Mouse (Mus musculus): ENCODE measurements around the gene Fblim1. TPM values are rescaled to one million over a fixed set of nuclear protein-coding genes. Genes with fewer than 3 reads are reported as not detected.

Fblim1 gene
- polyA plus RNA-seq, 1 experiment from 2014 or later: 17.0 TPM

DNA sequence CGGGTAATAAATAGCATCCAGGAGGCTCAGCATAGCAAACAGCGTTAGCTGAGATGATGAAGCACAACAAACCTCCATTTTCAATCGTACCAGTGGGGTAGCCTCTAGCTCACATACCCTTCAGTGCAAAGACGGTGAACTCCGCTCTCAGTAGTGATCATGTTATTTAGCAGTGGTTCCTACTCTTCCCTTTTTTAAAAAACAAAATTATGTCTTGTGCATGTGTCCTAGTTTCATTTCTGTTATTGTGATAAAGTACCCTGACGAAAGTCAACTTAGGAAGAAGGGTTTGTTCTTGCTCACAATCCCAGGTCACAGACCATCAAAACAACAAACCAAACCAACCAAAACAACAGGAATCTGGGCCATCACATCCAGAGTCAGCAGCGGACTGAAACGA is 40.1 kb upstream of the Fblim1 start:
- no peaks in the 10 kb centered on the region for H3K9me3 ChIP-seq (ENCODE audit: control insufficient read depth, low read length)
- H3K4me1 ChIP-seq (replicated peaks; ENCODE audit: control insufficient read depth, insufficient read depth, low read length): no peaks in the 10 kb centered on the region
- WGBS: 86% methylated on average over 8 of the region's 8 CpGs
- DNase-seq (ENCODE audit: low spot score) (no peak), ATAC-seq (replicated peaks; ENCODE audit: low FRiP score) (no peak)
- no peaks in the 10 kb centered on the region for H3K27me3 ChIP-seq (replicated peaks; ENCODE audit: control insufficient read depth, insufficient read depth, low read length)
- peaks cover 4% of the 10 kb centered on the region; the same call in 1 of the 2 replicates for H3K36me3 ChIP-seq (ENCODE audit: control insufficient read depth, insufficient read depth, low read length)
- no peak overlapping the region for H3K9ac ChIP-seq (ENCODE audit: low read depth, low read length)
- H3K4me2 ChIP-seq: no peak overlapping the region
- H3K4me3 ChIP-seq (ENCODE audit: low read depth, low read length): no peak overlapping the region
- H3K27ac ChIP-seq (ENCODE audit: low read depth, low read length): no peak overlapping the region

DNA sequence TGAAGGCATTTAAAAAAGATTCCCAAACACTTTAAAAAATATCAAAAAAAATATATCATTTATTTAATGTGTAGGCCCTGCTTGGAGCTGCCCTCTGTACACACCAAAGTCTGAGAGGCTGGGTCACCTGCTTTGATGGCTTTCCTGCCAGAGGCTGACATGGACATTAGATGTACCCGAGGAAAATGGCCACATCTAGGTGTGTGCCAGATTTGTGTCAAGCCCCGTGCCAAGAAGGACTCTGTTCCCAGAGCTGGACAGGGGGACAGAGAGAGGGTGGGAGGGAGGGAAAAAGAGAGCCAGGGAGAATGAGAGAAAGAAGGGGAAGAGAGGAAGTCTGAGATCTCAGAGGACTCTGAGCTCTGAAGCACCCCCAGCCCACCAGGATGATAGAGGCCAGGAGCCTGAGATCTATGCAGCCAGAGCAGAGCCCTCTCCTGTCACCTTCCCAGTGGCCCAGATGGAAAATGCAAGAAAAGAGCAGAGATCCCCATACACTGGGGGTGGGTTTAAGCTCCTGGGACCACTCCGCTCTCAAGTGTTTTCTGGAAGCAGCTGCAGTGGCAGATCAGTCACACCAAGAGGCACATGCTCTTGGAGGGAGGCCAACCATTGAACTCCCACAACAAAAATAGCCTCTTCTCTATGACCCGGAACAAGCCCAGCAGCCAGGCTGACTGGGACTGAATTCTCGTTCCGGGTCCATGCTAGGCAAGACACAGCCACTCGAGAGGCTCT is 37.4 kb upstream of the Fblim1 start:
- Histone ChIP-seq H3K27ac (ENCODE audit: low read depth, low read length) (no peak overlapping the region), H3K4me1 (replicated peaks; ENCODE audit: control insufficient read depth, insufficient read depth, low read length) (no peaks in the 10 kb centered on the region), H3K9me3 (ENCODE audit: control insufficient read depth, low read length) (no peaks in the 10 kb centered on the region), H3K4me3 (ENCODE audit: low read depth, low read length) (no peak overlapping the region), H3K9ac (ENCODE audit: low read depth, low read length) (no peak overlapping the region), H3K4me2 (no peak overlapping the region), H3K36me3 (ENCODE audit: control insufficient read depth, insufficient read depth, low read length) (peaks cover 7% of the 10 kb centered on the region), H3K27me3 (replicated peaks; ENCODE audit: control insufficient read depth, insufficient read depth, low read length) (no peaks in the 10 kb centered on the region)
- DNase-seq (ENCODE audit: low spot score) (no peak), ATAC-seq (replicated peaks; ENCODE audit: low FRiP score) (no peak)
- WGBS: 78% methylated on average over 7 of the region's 7 CpGs

DNA sequence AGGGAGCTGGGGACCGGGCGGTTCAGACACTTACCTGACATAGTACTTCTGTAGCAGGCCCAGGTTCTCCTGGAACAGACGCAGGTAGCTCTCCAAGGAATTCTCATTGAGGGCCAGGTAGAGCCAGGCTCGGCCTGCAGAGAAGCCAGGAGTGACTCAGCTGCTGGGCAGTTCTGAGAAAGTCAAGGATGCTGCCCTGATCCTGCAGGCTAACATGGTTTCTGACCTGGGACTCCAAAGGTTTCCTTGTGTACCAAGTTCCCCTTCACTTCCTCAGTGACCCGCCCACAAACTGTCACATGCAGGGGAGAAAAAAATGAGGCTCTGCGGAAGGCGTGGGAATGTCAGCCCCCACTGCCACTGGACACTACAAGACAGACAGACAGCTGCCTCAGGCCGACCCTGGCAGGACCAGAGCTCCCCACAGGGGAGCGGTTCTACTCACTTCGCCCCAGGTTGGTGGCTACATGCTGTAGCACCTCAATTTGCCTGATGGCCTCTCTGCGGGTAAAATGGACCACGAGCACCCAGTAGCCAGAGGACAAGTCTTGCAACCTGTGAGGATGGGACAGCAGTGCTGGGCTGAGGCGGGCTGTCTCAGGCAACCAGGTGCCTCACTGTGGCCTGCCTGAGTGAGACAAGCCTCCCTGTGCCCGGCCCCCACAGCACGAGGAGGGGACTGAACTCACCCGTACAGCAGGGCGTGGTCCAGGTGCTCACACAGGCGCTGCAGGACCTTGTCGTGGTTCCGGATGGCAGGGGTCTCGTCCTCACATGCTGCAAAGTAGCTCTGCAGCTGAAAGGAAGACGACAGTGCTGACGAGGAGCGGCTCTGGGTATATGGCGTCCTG is 36.3 kb upstream of the Fblim1 start:
- Histone ChIP-seq H3K4me2 (no peak overlapping the region), H3K9ac (ENCODE audit: low read depth, low read length) (no peak overlapping the region), H3K4me3 (ENCODE audit: low read depth, low read length) (no peak overlapping the region), H3K36me3 (ENCODE audit: control insufficient read depth, insufficient read depth, low read length) (peaks cover 11% of the 10 kb centered on the region), H3K27ac (ENCODE audit: low read depth, low read length) (no peak overlapping the region), H3K27me3 (replicated peaks; ENCODE audit: control insufficient read depth, insufficient read depth, low read length) (no peaks in the 10 kb centered on the region), H3K9me3 (ENCODE audit: control insufficient read depth, low read length) (no peaks in the 10 kb centered on the region), H3K4me1 (replicated peaks; ENCODE audit: control insufficient read depth, insufficient read depth, low read length) (no peaks in the 10 kb centered on the region)
- no peak for DNase-seq (ENCODE audit: low spot score)
- ATAC-seq (replicated peaks; ENCODE audit: low FRiP score): no peak
- WGBS: 87% methylated on average over 25 of the region's 25 CpGs

DNA sequence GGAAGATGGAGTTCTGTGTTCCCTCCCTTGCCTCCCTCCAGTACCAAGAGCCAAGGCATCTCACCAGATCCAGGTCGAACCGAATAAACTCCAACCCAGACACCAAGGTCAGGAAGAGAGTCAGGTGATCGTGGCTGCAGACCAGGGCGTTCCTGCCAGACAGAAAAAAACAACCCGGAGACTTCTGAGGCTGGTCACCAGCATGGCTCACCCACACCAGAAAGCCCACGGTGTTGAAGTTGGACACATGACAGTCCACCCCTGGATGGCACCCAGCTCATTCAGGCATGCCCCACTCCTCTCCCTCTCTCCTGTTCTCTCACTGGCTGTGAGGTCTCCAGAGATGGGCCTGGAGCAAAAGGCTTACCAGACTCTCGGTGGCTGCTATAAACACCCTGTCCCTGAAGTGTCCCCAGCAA is 35.5 kb upstream of the Fblim1 start:
- Histone ChIP-seq H3K27me3 (replicated peaks; ENCODE audit: control insufficient read depth, insufficient read depth, low read length) (no peaks in the 10 kb centered on the region), H3K9me3 (ENCODE audit: control insufficient read depth, low read length) (no peaks in the 10 kb centered on the region), H3K4me3 (ENCODE audit: low read depth, low read length) (no peak overlapping the region), H3K27ac (ENCODE audit: low read depth, low read length) (no peak overlapping the region), H3K36me3 (ENCODE audit: control insufficient read depth, insufficient read depth, low read length) (peaks cover 16% of the 10 kb centered on the region), H3K9ac (ENCODE audit: low read depth, low read length) (no peak overlapping the region), H3K4me1 (replicated peaks; ENCODE audit: control insufficient read depth, insufficient read depth, low read length) (no peaks in the 10 kb centered on the region), H3K4me2 (no peak overlapping the region)
- DNase-seq (ENCODE audit: low spot score) (no peak), ATAC-seq (replicated peaks; ENCODE audit: low FRiP score) (no peak)
- WGBS: 86% methylated on average over 7 of the region's 7 CpGs

DNA sequence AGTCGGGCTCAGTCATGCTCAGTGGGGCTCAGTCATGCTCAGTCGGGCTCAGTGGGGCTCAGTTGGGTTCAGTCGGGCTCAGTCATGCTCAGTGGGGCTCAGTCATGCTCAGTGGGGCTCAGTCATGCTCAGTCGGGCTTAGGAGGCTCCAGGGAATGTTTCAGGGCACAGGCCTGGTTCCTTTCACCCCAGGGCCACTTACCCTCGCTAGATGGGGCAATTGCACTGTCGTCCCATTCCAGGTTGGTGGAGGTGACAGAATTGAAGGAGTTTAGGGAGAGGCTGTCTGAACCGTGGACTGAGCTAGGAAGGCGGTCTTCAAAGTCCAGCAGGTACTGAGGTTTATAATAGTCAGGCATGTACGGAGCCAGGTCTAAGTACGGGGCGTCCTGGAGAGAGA is 33.6 kb upstream of the Fblim1 start:
- H3K9ac ChIP-seq (ENCODE audit: low read depth, low read length): no peak overlapping the region
- H3K4me2 ChIP-seq: no peak overlapping the region
- H3K4me1 ChIP-seq (replicated peaks; ENCODE audit: control insufficient read depth, insufficient read depth, low read length): no peaks in the 10 kb centered on the region
- H3K27ac ChIP-seq (ENCODE audit: low read depth, low read length): no peak overlapping the region
- no peak for DNase-seq (ENCODE audit: low spot score)
- WGBS: 82% methylated on average over 11 of the region's 11 CpGs
- ATAC-seq (replicated peaks; ENCODE audit: low FRiP score): no peak
- H3K36me3 ChIP-seq (ENCODE audit: control insufficient read depth, insufficient read depth, low read length): peaks cover 16% of the 10 kb centered on the region
- H3K4me3 ChIP-seq (ENCODE audit: low read depth, low read length): no peak overlapping the region
- no peaks in the 10 kb centered on the region for H3K27me3 ChIP-seq (replicated peaks; ENCODE audit: control insufficient read depth, insufficient read depth, low read length)
- H3K9me3 ChIP-seq (ENCODE audit: control insufficient read depth, low read length): no peaks in the 10 kb centered on the region

DNA sequence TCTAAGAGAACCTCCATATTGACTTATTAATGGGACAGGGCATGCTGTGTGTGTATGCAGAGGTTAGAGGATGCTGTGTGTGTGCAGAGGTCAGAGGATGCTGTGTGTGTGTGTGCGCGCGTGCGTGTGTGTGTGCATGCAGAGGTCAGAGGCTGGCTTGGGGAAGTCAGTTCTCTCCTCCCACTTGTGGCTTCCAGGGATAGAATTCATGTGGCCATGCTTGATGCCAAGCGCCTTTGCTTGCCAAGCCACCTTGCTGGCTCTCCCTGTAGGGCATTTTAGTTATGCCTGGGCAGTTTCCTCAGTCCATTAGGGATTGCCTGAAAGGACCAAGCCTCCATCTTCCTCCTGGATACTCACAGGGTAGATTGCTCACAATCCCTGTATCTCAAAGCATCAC is 30.8 kb upstream of the Fblim1 start:
- Histone ChIP-seq H3K9ac (ENCODE audit: low read depth, low read length) (no peak overlapping the region), H3K36me3 (ENCODE audit: control insufficient read depth, insufficient read depth, low read length) (peaks cover 25% of the 10 kb centered on the region), H3K4me1 (replicated peaks; ENCODE audit: control insufficient read depth, insufficient read depth, low read length) (no peaks in the 10 kb centered on the region), H3K27me3 (replicated peaks; ENCODE audit: control insufficient read depth, insufficient read depth, low read length) (no peaks in the 10 kb centered on the region), H3K9me3 (ENCODE audit: control insufficient read depth, low read length) (no peaks in the 10 kb centered on the region), H3K4me3 (ENCODE audit: low read depth, low read length) (no peak overlapping the region), H3K4me2 (no peak overlapping the region), H3K27ac (ENCODE audit: low read depth, low read length) (no peak overlapping the region)
- 90% methylated on average over 5 of the region's 5 CpGs for WGBS
- ATAC-seq (replicated peaks; ENCODE audit: low FRiP score): no peak
- no peak for DNase-seq (ENCODE audit: low spot score)

DNA sequence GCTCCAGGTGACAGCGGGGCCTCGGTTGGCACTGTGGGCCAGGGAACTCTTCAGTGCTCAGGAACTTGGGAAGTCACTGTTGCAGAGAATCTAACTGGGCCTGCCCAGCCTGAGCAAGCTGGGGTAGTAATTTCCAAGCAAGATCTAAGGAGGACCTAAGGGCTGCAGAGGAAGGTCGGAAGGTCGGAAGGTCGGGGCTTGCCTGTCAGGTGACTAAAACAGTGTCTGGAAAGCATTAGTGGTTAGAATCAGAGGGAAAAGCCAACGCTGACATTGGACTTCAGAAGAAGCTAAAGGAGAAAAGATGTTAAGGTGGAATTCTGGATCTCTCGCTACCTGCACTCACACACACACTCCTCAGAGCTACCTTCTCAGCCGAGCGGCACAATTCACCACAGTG is 30.1 kb upstream of the Fblim1 start:
- no peak for ATAC-seq (replicated peaks; ENCODE audit: low FRiP score)
- Histone ChIP-seq H3K4me1 (replicated peaks; ENCODE audit: control insufficient read depth, insufficient read depth, low read length) (no peaks in the 10 kb centered on the region), H3K4me2 (no peak overlapping the region), H3K27ac (ENCODE audit: low read depth, low read length) (no peak overlapping the region), H3K36me3 (ENCODE audit: control insufficient read depth, insufficient read depth, low read length) (peaks cover 32% of the 10 kb centered on the region), H3K9ac (ENCODE audit: low read depth, low read length) (no peak overlapping the region), H3K9me3 (ENCODE audit: control insufficient read depth, low read length) (no peaks in the 10 kb centered on the region), H3K4me3 (ENCODE audit: low read depth, low read length) (no peak overlapping the region), H3K27me3 (replicated peaks; ENCODE audit: control insufficient read depth, insufficient read depth, low read length) (no peaks in the 10 kb centered on the region)
- no peak for DNase-seq (ENCODE audit: low spot score)
- WGBS: 78% methylated on average over 9 of the region's 9 CpGs

DNA sequence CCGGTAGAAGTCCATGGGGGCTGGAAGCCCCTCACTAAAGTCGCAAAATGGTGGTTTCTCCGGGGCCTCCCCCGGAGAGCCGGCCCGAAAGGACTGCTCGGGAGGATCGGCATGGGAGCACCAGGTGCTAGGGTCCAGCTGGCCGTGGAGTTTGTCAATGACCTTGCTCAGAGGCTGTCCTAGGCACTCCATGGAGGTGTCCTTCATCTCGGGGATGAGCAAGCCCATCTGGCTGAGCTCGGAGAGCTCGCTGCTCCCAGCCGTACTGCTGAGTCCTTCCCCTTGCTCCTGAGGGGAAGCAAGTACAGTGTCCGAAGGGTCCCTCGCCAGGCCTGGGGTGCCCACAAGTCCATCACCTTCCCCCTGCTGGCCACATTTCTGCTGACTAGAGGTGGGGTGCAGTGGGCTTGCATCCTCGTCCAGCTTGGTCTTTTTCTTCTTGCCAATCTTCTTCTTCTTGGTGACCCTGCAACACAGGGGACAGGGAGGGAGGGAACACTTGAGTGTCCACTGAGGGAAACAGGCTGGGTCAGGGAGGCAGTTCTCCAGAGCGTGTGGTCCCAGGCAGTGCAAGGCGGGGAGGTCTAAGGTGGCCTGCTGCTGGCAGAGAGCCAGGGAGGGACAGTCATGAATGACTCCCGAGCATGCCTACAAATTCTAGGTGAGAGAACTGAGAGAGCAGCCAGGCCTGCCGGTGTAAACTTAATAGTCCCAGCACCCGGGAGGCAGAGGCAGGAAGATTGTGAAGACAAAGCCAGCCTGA is 26.4 kb upstream of the Fblim1 start:
- Histone ChIP-seq H3K27me3 (replicated peaks; ENCODE audit: control insufficient read depth, insufficient read depth, low read length) (no peaks in the 10 kb centered on the region), H3K4me3 (ENCODE audit: low read depth, low read length) (no peak overlapping the region), H3K9me3 (ENCODE audit: control insufficient read depth, low read length) (no peaks in the 10 kb centered on the region), H3K9ac (ENCODE audit: low read depth, low read length) (no peak overlapping the region), H3K36me3 (ENCODE audit: control insufficient read depth, insufficient read depth, low read length) (peaks cover 33% of the 10 kb centered on the region), H3K27ac (ENCODE audit: low read depth, low read length) (no peak overlapping the region), H3K4me1 (replicated peaks; ENCODE audit: control insufficient read depth, insufficient read depth, low read length) (no peaks in the 10 kb centered on the region), H3K4me2 (no peak overlapping the region)
- WGBS: 94% methylated on average over 21 of the region's 21 CpGs
- DNase-seq (ENCODE audit: low spot score) (no peak), ATAC-seq (replicated peaks; ENCODE audit: low FRiP score) (no peak)
